Mouse (Mus musculus) midbrain, embryonic 10.5 days (tissue): ENCODE measurements around the gene Prx. TPM values are rescaled to one million over a fixed set of nuclear protein-coding genes. Genes with fewer than 3 reads are reported as not detected.

Source experiments
- DNase-seq: peaks from one replicate; pipeline ENCODE4 v3.0.0-alpha.2; 2017; ENCODE audit warnings: low spot score
- H3K27ac ChIP-seq: fragments of 300-500 bp; sonication (generic); replicated peaks from 2 replicates; pipeline ENCODE4 v1.5.1; 2016; ENCODE audit warnings: mild to moderate bottlenecking
- H3K27me3 ChIP-seq: fragments of 300-500 bp; sonication (generic); 2 replicates; pipeline ENCODE4 v1.6.1; 2016; ENCODE audit warnings: low read depth, mild to moderate bottlenecking; ENCODE audit not compliant: poor library complexity, severe bottlenecking
- H3K36me3 ChIP-seq: fragments of 300-500 bp; sonication (generic); 2 replicates; pipeline ENCODE4 v1.6.1; 2016; ENCODE audit warnings: mild to moderate bottlenecking, moderate library complexity
- H3K4me1 ChIP-seq: fragments of 300-500 bp; sonication (generic); 2 replicates; pipeline ENCODE4 v1.6.1; 2016
- H3K4me3 ChIP-seq: fragments of 300-500 bp; sonication (generic); 2 replicates; pipeline ENCODE4 v1.5.1; 2016; ENCODE audit warnings: mild to moderate bottlenecking, moderate library complexity
- H3K9me3 ChIP-seq: fragments of 300-500 bp; sonication (generic); replicated peaks from 2 replicates; pipeline ENCODE4 v1.6.1; 2016; ENCODE audit warnings: mild to moderate bottlenecking
- WGBS: fragments of 180-500 bp; shearing (Covaris S2); methylation state at CpG from one replicate; pipeline ENCODE4 v1.1.7; 2016; 5-methylcytosine and 5-hydroxymethylcytosine counted together
- polyA plus RNA-seq: library from polyadenylated mRNA; unstranded; fragments of >200 nt; fragmentation: Nextera tagmentation; extraction: Ambion mirVana; gene quantifications from 2 replicates; pipeline ENCODE4 v1.2.1, GENCODE M21; 2016

Prx gene
- polyA plus RNA-seq, 1 experiment from 2014 or later, result 2.3 TPM

DNA sequence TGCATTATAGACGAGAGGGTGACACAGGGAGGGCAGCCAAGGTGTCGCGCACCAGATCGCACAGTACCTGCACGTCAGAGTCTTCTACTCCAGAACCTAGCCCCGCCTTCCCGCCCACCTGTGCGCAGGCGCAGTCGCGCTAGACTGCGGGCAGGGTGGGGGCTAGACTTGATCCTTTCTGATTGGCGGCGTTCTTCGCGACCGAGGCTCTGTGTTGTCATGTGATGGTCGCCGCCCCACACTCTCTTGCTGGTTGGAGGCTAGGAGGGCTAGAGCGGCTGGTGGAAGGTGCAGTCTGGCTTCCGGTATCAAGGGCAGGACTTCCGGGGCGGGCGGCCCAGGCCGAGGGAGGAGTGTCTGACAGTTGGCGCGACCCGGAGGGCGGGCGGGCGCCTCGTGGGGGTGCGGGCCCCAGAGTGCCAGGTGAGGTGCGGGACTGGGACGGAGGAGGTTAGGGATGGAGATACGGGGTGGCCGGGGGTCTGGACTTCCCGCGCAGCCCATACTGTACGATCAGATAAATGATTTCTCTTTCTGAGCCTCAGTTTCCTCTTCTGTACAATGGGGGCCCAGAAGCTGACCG, 53.9 kb downstream of the Prx start, which contains the start of the genes Pld3 and 2310022A10Rik:
Gene Pld3, minus strand, starts transcription at position 288 of the 583 bp plus-strand sequence.
Gene 2310022A10Rik, plus strand, starts transcription at position 303 of the 583 bp plus-strand sequence.
- Histone ChIP-seq H3K9me3 (no peaks in the 10 kb centered on the region), H3K4me1 (peaks cover 30% of the 10 kb centered on the region), H3K36me3 (peaks cover 20% of the 10 kb centered on the region), H3K27ac (peak within 1 kb of the TSS; percentile 84), H3K27me3 (no peaks in the 10 kb centered on the region), H3K4me3 (peak within 1 kb of the TSS; percentile 84)
- WGBS, result 0% methylated on average over 41 of the region's 41 CpGs
- DNase-seq, result peak; percentile 97

DNA sequence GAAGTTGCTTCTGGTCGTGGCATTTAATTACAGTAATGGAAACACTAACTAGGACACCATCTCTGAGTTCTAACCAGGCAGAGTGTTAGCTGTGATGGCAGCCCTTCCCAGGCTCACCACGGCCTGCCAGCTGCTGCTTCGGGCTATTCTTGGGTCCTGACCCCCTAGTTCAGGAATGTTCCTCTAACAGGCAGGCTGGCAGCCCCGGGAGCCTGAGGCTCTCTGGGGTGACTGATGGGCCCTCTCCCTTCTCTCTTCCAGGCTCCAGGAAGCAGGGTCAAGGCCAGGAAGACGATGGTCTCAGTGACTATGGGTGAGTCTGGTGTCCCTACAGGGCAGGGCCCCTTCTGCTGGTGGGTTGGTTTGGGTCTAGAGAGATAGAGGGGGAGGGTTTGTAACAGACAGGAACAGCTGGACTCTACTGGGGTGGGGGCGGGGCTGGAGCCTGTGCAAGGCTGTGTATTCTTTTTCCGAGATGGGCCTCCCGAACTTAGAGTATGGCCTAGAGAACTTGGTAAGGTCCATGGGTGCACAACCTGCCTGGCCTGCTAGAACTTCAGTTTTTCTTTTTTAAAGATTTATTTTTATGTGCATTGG, 61.3 kb downstream of the Prx start:
- H3K36me3 ChIP-seq, result peaks cover 83% of the 10 kb centered on the region
- WGBS, result 81% methylated on average over 8 of the region's 8 CpGs

DNA sequence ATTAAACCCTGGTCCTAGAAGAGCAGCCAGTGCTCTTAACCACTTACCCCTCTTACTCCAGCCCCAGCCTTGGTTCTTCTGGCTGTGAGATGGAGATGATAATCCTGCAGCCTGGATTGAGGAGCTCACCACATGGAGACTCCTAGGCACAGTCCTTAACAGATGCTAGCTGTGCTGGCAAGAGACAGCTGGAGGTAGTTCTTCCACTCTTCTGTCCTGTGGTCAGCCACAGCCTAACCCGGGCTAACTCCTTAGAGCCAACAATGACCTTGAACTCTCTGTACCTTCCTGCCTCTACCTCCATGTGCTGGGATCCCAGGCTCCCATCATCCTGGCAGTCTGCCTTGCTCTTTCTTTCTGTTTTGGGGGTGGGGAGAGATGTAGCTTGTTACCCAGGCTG, 61.9 kb downstream of the Prx start:
- H3K27me3 ChIP-seq, result no peaks in the 10 kb centered on the region
- DNase-seq, result no peak
- no peaks in the 10 kb centered on the region for H3K9me3 ChIP-seq
- peaks cover 4% of the 10 kb centered on the region; the same call in 1 of the 2 replicates for H3K4me1 ChIP-seq
- WGBS, result 85% methylated on average over 1 of the region's 1 CpGs
- no peak overlapping the region for H3K4me3 ChIP-seq
- H3K27ac ChIP-seq, result no peak overlapping the region
- H3K36me3 ChIP-seq, result peaks cover 83% of the 10 kb centered on the region

More for the DNA sequence above, 61.3 kb downstream of the Prx start:
- DNase-seq, result no peak
- Histone ChIP-seq H3K27ac (no peak overlapping the region), H3K4me3 (no peak overlapping the region), H3K4me1 (peaks cover 4% of the 10 kb centered on the region; the same call in 1 of the 2 replicates), H3K9me3 (no peaks in the 10 kb centered on the region), H3K27me3 (no peaks in the 10 kb centered on the region)

Other genes starting within 250 kb of the Prx start
- gene Numbl, start 240.9 kb upstream of the Prx start, polyA plus RNA-seq, result 21.0 and 25.7 TPM in 2 replicates
- gene Ltbp4, start 161.6 kb upstream of the Prx start, polyA plus RNA-seq, result 7.0 and 9.0 TPM in 2 replicates
- 71.7 and 77.2 TPM in 2 replicates for gene Shkbp1, start 143.3 kb upstream of the Prx start, polyA plus RNA-seq
- gene Gm20479, start 141.9 kb upstream of the Prx start, polyA plus RNA-seq, result 0.48 and 0.82 TPM in 2 replicates
- gene Sptbn4, start 51.6 kb upstream of the Prx start, polyA plus RNA-seq, result 0.30 and 0.52 TPM in 2 replicates
- gene Blvrb, start 51.3 kb upstream of the Prx start, polyA plus RNA-seq, result 38.9 and 40.9 TPM in 2 replicates
- 18.9 and 21.9 TPM in 2 replicates for gene Sertad3, start 25.6 kb upstream of the Prx start, polyA plus RNA-seq
- 16.4 and 19.2 TPM in 2 replicates for gene Sertad1, start 12.4 kb upstream of the Prx start, polyA plus RNA-seq
- 0.33 and 0.52 TPM in 2 replicates for gene Hipk4, start 23.9 kb downstream of the Prx start, polyA plus RNA-seq
- 52.0 and 61.2 TPM in 2 replicates for gene Pld3, start 53.9 kb downstream of the Prx start, polyA plus RNA-seq
- gene 2310022A10Rik, start 53.9 kb downstream of the Prx start, polyA plus RNA-seq, result 37.3 and 39.3 TPM in 2 replicates
- gene Akt2, start 92.2 kb downstream of the Prx start, polyA plus RNA-seq, result 85.9 and 89.4 TPM in 2 replicates
- 2.6 and 5.5 TPM in 2 replicates for gene Ttc9b, start 154.6 kb downstream of the Prx start, polyA plus RNA-seq
- gene Map3k10, start 175.3 kb downstream of the Prx start, polyA plus RNA-seq, result 7.5 and 10.1 TPM in 2 replicates
- 6.3 and 7.7 TPM in 2 replicates for gene Zfp607b, start 190.0 kb downstream of the Prx start, polyA plus RNA-seq
- gene Zfp60, start 232.1 kb downstream of the Prx start, polyA plus RNA-seq, result 62.4 and 80.1 TPM in 2 replicates